ENCODE assay signal across 27 mouse cellular contexts in genomic region chr12:88746788-88747187, GRCm38 (mm10). TPM values are rescaled to one million over a fixed set of nuclear protein-coding genes. Genes with fewer than 3 reads are reported as not detected.
DNase-seq lines count a peak whose midpoint lies in the region; ATAC-seq and TF ChIP-seq lines count a peak whose summit lies in the region.
"Had no signal": no experiment of that assay in that cellular context is flagged by ENCODE, and none has a peak within 500 bp of the region (broad histone marks: within the 10 kb centered on the region; RNA-seq: fewer than 3 reads in every experiment).

No protein-coding gene starts in this region.

- WGBS in forebrain, postnatal 0 days, result 49% methylated on average over 5 of the region's 5 CpGs
- 86% methylated on average over 5 of the region's 5 CpGs for WGBS in forebrain, embryonic 11.5 days
- 62% methylated on average over 5 of the region's 5 CpGs for WGBS in hindbrain, embryonic 16.5 days
- WGBS in hindbrain, embryonic 11.5 days, result 83% methylated on average over 5 of the region's 5 CpGs

- no peak overlapping the region for H3K4me3 ChIP-seq in forebrain, postnatal 0 days (ENCODE audit: low read depth, low read length)
- H3K4me3 ChIP-seq in forebrain, embryonic 11.5 days (ENCODE audit: low read depth, low read length), result no peak overlapping the region
- no peak overlapping the region for H3K4me3 ChIP-seq in hindbrain, embryonic 16.5 days (ENCODE audit: low read length)
- H3K4me3 ChIP-seq in hindbrain, embryonic 11.5 days (ENCODE audit: low read depth, low read length), result no peak overlapping the region
- H3K4me3 ChIP-seq: embryonic facial prominence, embryonic 15.5 days; forebrain, embryonic 13.5 days; gastrocnemius, adult 2 months; limb, embryonic 12.5 days; liver, embryonic 15.5 days; midbrain, embryonic 15.5 days had no signal

- TF ChIP-seq CTCF in forebrain, postnatal 0 days (IDR thresholded peaks at IDR 0.05; ENCODE audit: low read depth), result no peak

- peak; percentile 38; the same call in 1 of the 2 replicates for ATAC-seq in forebrain, postnatal 0 days
- ATAC-seq in forebrain, embryonic 11.5 days (replicated peaks; ENCODE audit: low FRiP score), result no peak
- peak; percentile 79 for ATAC-seq in hindbrain, embryonic 16.5 days
- ATAC-seq in hindbrain, embryonic 11.5 days (ENCODE audit: low FRiP score), result no peak
- ATAC-seq: activated CD4-positive, CD25-positive, alpha-beta regulatory T cell, adult 4 months; forebrain, embryonic 13.5 days; intestine, embryonic 16.5 days; midbrain, embryonic 15.5 days had no signal

- H3K27me3 ChIP-seq in forebrain, postnatal 0 days (ENCODE audit: insufficient read depth, low read length), result no peaks in the 10 kb centered on the region
- H3K27me3 ChIP-seq in forebrain, embryonic 11.5 days (ENCODE audit: control insufficient read depth, insufficient read depth, low read length), result no peaks in the 10 kb centered on the region
- no peaks in the 10 kb centered on the region for H3K27me3 ChIP-seq in hindbrain, embryonic 16.5 days (replicated peaks; ENCODE audit: control insufficient read depth, insufficient read depth, low read length)
- H3K27me3 ChIP-seq in hindbrain, embryonic 11.5 days (ENCODE audit: control insufficient read depth, insufficient read depth, low read length), result no peaks in the 10 kb centered on the region
- H3K27me3 ChIP-seq: CH12.LX; embryonic facial prominence, embryonic 15.5 days; forebrain, embryonic 13.5 days; limb, embryonic 12.5 days; liver, embryonic 15.5 days; midbrain, embryonic 15.5 days had no signal

- no peaks in the 10 kb centered on the region for H3K36me3 ChIP-seq in forebrain, postnatal 0 days (ENCODE audit: insufficient read depth)
- no peaks in the 10 kb centered on the region for H3K36me3 ChIP-seq in forebrain, embryonic 11.5 days (ENCODE audit: control insufficient read depth, insufficient read depth, low read length)
- no peaks in the 10 kb centered on the region for H3K36me3 ChIP-seq in hindbrain, embryonic 16.5 days (ENCODE audit: control insufficient read depth, insufficient read depth, low read length)
- H3K36me3 ChIP-seq in hindbrain, embryonic 11.5 days (ENCODE audit: control insufficient read depth, insufficient read depth, low read length), result no peaks in the 10 kb centered on the region
- H3K36me3 ChIP-seq: embryonic facial prominence, embryonic 15.5 days; limb, embryonic 12.5 days; liver, embryonic 15.5 days; midbrain, embryonic 15.5 days had no signal

- peak; percentile 9 for DNase-seq in adrenal gland, postnatal 10 days
- no peak for DNase-seq in adrenal gland, postnatal 25 days
- no peak for DNase-seq in forebrain, postnatal 0 days
- DNase-seq in forebrain, embryonic 11.5 days (ENCODE audit: low spot score), result no peak
- DNase-seq in hindbrain, embryonic 11.5 days (ENCODE audit: low spot score), result no peak
- peak; percentile 46 to 53 for DNase-seq in right cerebral cortex, postnatal 10 days (ENCODE audit: low spot score in 2 of 2)
- no peak for DNase-seq in right cerebral cortex, postnatal 25 days
- DNase-seq: adrenal gland, adult 8-10 months; cerebellum, adult 8-10 months; gastrocnemius, adult 2 months; heart, postnatal 14 days; kidney, adult 8-10 months; kidney, postnatal 14 days; layer of hippocampus, adult 9-11 months; lung, embryonic 14.5 days; lung, postnatal 14 days; right cerebral cortex, adult 18-20 months had no signal

- H3K27ac ChIP-seq in forebrain, postnatal 0 days (ENCODE audit: low read depth, low read length), result no peak overlapping the region
- no peak overlapping the region for H3K27ac ChIP-seq in forebrain, embryonic 11.5 days (ENCODE audit: low read depth, low read length)
- no peak overlapping the region for H3K27ac ChIP-seq in hindbrain, embryonic 16.5 days (ENCODE audit: low read depth, low read length)
- H3K27ac ChIP-seq in hindbrain, embryonic 11.5 days (ENCODE audit: low read depth, low read length), result no peak overlapping the region
- H3K27ac ChIP-seq: embryonic facial prominence, embryonic 15.5 days; forebrain, embryonic 13.5 days; gastrocnemius, adult 2 months; limb, embryonic 12.5 days; liver, embryonic 15.5 days; midbrain, embryonic 15.5 days had no signal

- no peak overlapping the region for H3K9ac ChIP-seq in forebrain, postnatal 0 days
- no peak overlapping the region for H3K9ac ChIP-seq in forebrain, embryonic 11.5 days (ENCODE audit: low read length)
- H3K9ac ChIP-seq in hindbrain, embryonic 16.5 days (ENCODE audit: low read depth, low read length), result no peak overlapping the region
- no peak overlapping the region for H3K9ac ChIP-seq in hindbrain, embryonic 11.5 days (ENCODE audit: low read depth, low read length)
- H3K9ac ChIP-seq: embryonic facial prominence, embryonic 15.5 days; forebrain, embryonic 13.5 days; limb, embryonic 12.5 days; liver, embryonic 15.5 days; lung, embryonic 14.5 days; midbrain, embryonic 15.5 days had no signal

- H3K4me2 ChIP-seq in forebrain, postnatal 0 days (ENCODE audit: low read depth), result no peak overlapping the region
- no peak overlapping the region for H3K4me2 ChIP-seq in forebrain, embryonic 11.5 days (ENCODE audit: low read depth, low read length, severe bottlenecking)
- no peak overlapping the region for H3K4me2 ChIP-seq in hindbrain, embryonic 16.5 days (ENCODE audit: low read length)
- no peak overlapping the region for H3K4me2 ChIP-seq in hindbrain, embryonic 11.5 days (replicated peaks; ENCODE audit: low read depth, low read length)
- H3K4me2 ChIP-seq: embryonic facial prominence, embryonic 15.5 days; forebrain, embryonic 13.5 days; limb, embryonic 12.5 days; liver, embryonic 15.5 days; lung, embryonic 14.5 days; midbrain, embryonic 15.5 days had no signal

- no peaks in the 10 kb centered on the region for H3K4me1 ChIP-seq in forebrain, postnatal 0 days (ENCODE audit: insufficient read depth)
- no peaks in the 10 kb centered on the region for H3K4me1 ChIP-seq in forebrain, embryonic 11.5 days (replicated peaks; ENCODE audit: control insufficient read depth, insufficient read depth, low read length)
- H3K4me1 ChIP-seq in hindbrain, embryonic 16.5 days (ENCODE audit: control insufficient read depth, insufficient read depth, low read depth, low read length), result no peaks in the 10 kb centered on the region
- no peaks in the 10 kb centered on the region for H3K4me1 ChIP-seq in hindbrain, embryonic 11.5 days (replicated peaks; ENCODE audit: control insufficient read depth, insufficient read depth, low read length)
- H3K4me1 ChIP-seq: embryonic facial prominence, embryonic 15.5 days; forebrain, embryonic 13.5 days; limb, embryonic 12.5 days; liver, embryonic 15.5 days; midbrain, embryonic 15.5 days had no signal

- no peaks in the 10 kb centered on the region for H3K9me3 ChIP-seq in forebrain, postnatal 0 days (ENCODE audit: low read length)
- H3K9me3 ChIP-seq in forebrain, embryonic 11.5 days (ENCODE audit: control insufficient read depth, low read length), result no peaks in the 10 kb centered on the region
- H3K9me3 ChIP-seq in hindbrain, embryonic 16.5 days (ENCODE audit: control insufficient read depth, low read length), result no peaks in the 10 kb centered on the region
- H3K9me3 ChIP-seq in hindbrain, embryonic 11.5 days (ENCODE audit: control insufficient read depth, low read length), result no peaks in the 10 kb centered on the region
- H3K9me3 ChIP-seq: embryonic facial prominence, embryonic 15.5 days; forebrain, embryonic 13.5 days; limb, embryonic 12.5 days; liver, embryonic 15.5 days; midbrain, embryonic 15.5 days had no signal

RNA-seq across cellular contexts. Expression of gene Nrxn3, which starts 24.1 kb away (rescaled TPM):
- under 1 TPM; 0.57 to 0.97 TPM for total RNA-seq in adrenal gland, postnatal 10 days (2021)
- 0.18 TPM in 1 of 2 replicates, not detected in the other for total RNA-seq in adrenal gland, postnatal 25 days (2021)
- 60.1 and 94.6 TPM in 2 replicates for total RNA-seq in forebrain, postnatal 0 days (2014; rRNA removed)
- 32.7 and 59.9 TPM in 2 replicates for polyA plus RNA-seq in forebrain, postnatal 0 days (2015; fragmentation: Nextera tagmentation; extraction: Ambion mirVana)
- 34.3 and 38.4 TPM in 2 replicates for polyA plus RNA-seq in forebrain, embryonic 11.5 days (2014; fragmentation: Nextera tagmentation; extraction: Ambion mirVana)
- 98.5 and 99.6 TPM in 2 replicates for polyA plus RNA-seq in hindbrain, embryonic 16.5 days (2015; fragmentation: Nextera tagmentation; extraction: Ambion mirVana)
- 27.7 and 52.4 TPM in 2 replicates for polyA plus RNA-seq in hindbrain, embryonic 11.5 days (2014; fragmentation: Nextera tagmentation; extraction: Ambion mirVana)
- total RNA-seq: neutrophil, adult 5-6 weeks had no signal

Comparison
In these comparisons a context has a peak if more than half of its experiments do, and no peak if none do; other contexts are left out.
1. DNase-seq: peak in adrenal gland, postnatal 10 days (single experiment) and right cerebral cortex, postnatal 10 days (2 of 2); none in adrenal gland, postnatal 25 days (single experiment), forebrain, postnatal 0 days (single experiment), forebrain, embryonic 11.5 days (single experiment), hindbrain, embryonic 11.5 days (single experiment) and right cerebral cortex, postnatal 25 days (single experiment).
2. ATAC-seq: peak in forebrain, postnatal 0 days (single experiment) and hindbrain, embryonic 16.5 days (single experiment); none in forebrain, embryonic 11.5 days (single experiment) and hindbrain, embryonic 11.5 days (single experiment).